Mouse (Mus musculus): ENCODE data around the gene Abcg3.

- no peak for TF ChIP-seq CTCF (IDR thresholded peaks at IDR 0.05; ENCODE audit: control insufficient read depth, insufficient read depth, insufficient read length)
- no peak for TF ChIP-seq USF1 (IDR thresholded peaks at IDR 0.05; ENCODE audit: low read depth)
- no peak for TF ChIP-seq MYOD1 (IDR thresholded peaks at IDR 0.05; ENCODE audit: control insufficient read depth, insufficient read length, low read depth)
- TF ChIP-seq MAX (IDR thresholded peaks at IDR 0.05): no peak
- no peak for TF ChIP-seq MYOG (IDR thresholded peaks at IDR 0.05; ENCODE audit: control insufficient read depth, extremely low read depth, insufficient read length)
These were observed 24.3 kb downstream of the Abcg3 start for GRCm38 (mm10) chr5:104958141-104958793.
